Mouse (Mus musculus) lung, embryonic 16.5 days (tissue): Measurements from ENCODE around the gene Gm20696. TPM values are rescaled to one million over a fixed set of nuclear protein-coding genes. Genes with fewer than 3 reads are reported as not detected.

Experiments
- ATAC-seq: fragments of 200-750 bp; cut with Nextera tagmentation; 2 replicates; pipeline ENCODE4 v1.8.0; 2017; ENCODE audit warnings: low read depth, mild to moderate bottlenecking, moderate library complexity
- H3K27ac ChIP-seq: fragments of 300-500 bp; sonication (generic); 2 replicates; pipeline ENCODE4 v1.5.1; 2014; ENCODE audit warnings: mild to moderate bottlenecking, control low read depth, low read length
- H3K27me3 ChIP-seq: fragments of 300-500 bp; sonication (generic); 2 replicates; pipeline ENCODE4 v1.6.1; 2014; ENCODE audit warnings: low read depth, low read length, mixed read lengths; ENCODE audit not compliant: control insufficient read depth, insufficient read depth
- H3K36me3 ChIP-seq: fragments of 300-500 bp; sonication (generic); 2 replicates; pipeline ENCODE4 v1.6.1; 2014; ENCODE audit warnings: low read length; ENCODE audit not compliant: control insufficient read depth, insufficient read depth
- H3K4me1 ChIP-seq: fragments of 300-500 bp; sonication (generic); replicated peaks from 2 replicates; pipeline ENCODE4 v1.6.1; 2014; ENCODE audit warnings: low read length, mixed read lengths; ENCODE audit not compliant: control insufficient read depth, insufficient read depth
- H3K4me2 ChIP-seq: fragments of 300-500 bp; sonication (generic); 2 replicates; pipeline ENCODE4 v1.6.1; 2014; ENCODE audit warnings: low read depth, low read length, control low read depth
- H3K4me3 ChIP-seq: fragments of 300-500 bp; sonication (generic); 2 replicates; pipeline ENCODE4 v1.5.1; 2014; ENCODE audit warnings: mild to moderate bottlenecking, low read length, control low read depth
- H3K9ac ChIP-seq: fragments of 300-500 bp; sonication (generic); 2 replicates; pipeline ENCODE4 v1.6.1; 2014; ENCODE audit warnings: low read length, control low read depth
- H3K9me3 ChIP-seq: fragments of 300-500 bp; sonication (generic); 2 replicates; pipeline ENCODE4 v1.6.1; 2016; ENCODE audit warnings: low read length; ENCODE audit not compliant: control insufficient read depth
- WGBS: fragments of 180-500 bp; shearing (Covaris S2); extraction: QIAGEN DNeasy Blood & Tissue Kit; methylation state at CpG from one replicate; pipeline ENCODE4 v1.1.7; 2014; 5-methylcytosine and 5-hydroxymethylcytosine counted together
- polyA plus RNA-seq: library from polyadenylated mRNA; unstranded; fragments of >200 nt; fragmentation: Nextera tagmentation; extraction: Ambion mirVana; gene quantifications from 2 replicates; pipeline ENCODE4 v1.2.1, GENCODE M21; 2015

Gene Gm20696
- polyA plus RNA-seq, 1 experiment from 2014 or later = 2.3 TPM

GRCm38 (mm10) chr6:99484197-99484725 is 182.3 kb downstream of the Gm20696 start:
- 65% methylated on average over 7 of the region's 7 CpGs for WGBS
- H3K4me1 ChIP-seq = peaks cover 24% of the 10 kb centered on the region
- no peak for ATAC-seq
- H3K9ac ChIP-seq = no peak overlapping the region
- H3K4me3 ChIP-seq = no peak overlapping the region
- no peaks in the 10 kb centered on the region for H3K9me3 ChIP-seq
- H3K36me3 ChIP-seq = no peaks in the 10 kb centered on the region; the same call in 1 of the 2 replicates
- H3K27ac ChIP-seq = peak overlapping the region; percentile 21; the same call in 1 of the 2 replicates
- H3K27me3 ChIP-seq = no peaks in the 10 kb centered on the region
- H3K4me2 ChIP-seq = no peak overlapping the region

GRCm38 (mm10) chr6:99483556-99483955 is 183.0 kb downstream of the Gm20696 start:
- H3K27ac ChIP-seq = no peak overlapping the region
- no peak overlapping the region for H3K4me2 ChIP-seq
- H3K36me3 ChIP-seq = no peaks in the 10 kb centered on the region; the same call in 1 of the 2 replicates
- H3K4me1 ChIP-seq = peaks cover 21% of the 10 kb centered on the region
- no peak overlapping the region for H3K4me3 ChIP-seq
- H3K9ac ChIP-seq = no peak overlapping the region
- no peaks in the 10 kb centered on the region for H3K9me3 ChIP-seq
- ATAC-seq = no peak
- 59% methylated on average over 10 of the region's 10 CpGs for WGBS
- no peaks in the 10 kb centered on the region for H3K27me3 ChIP-seq

GRCm38 (mm10) chr6:99481568-99481967 is 185.0 kb downstream of the Gm20696 start:
- no peaks in the 10 kb centered on the region for H3K9me3 ChIP-seq
- H3K27ac ChIP-seq = no peak overlapping the region
- H3K4me3 ChIP-seq = no peak overlapping the region
- H3K4me1 ChIP-seq = peaks cover 21% of the 10 kb centered on the region
- 71% methylated on average over 7 of the region's 7 CpGs for WGBS
- no peak overlapping the region for H3K9ac ChIP-seq
- ATAC-seq = no peak
- H3K4me2 ChIP-seq = no peak overlapping the region
- no peaks in the 10 kb centered on the region; the same call in 1 of the 2 replicates for H3K36me3 ChIP-seq
- no peaks in the 10 kb centered on the region for H3K27me3 ChIP-seq

- H3K27me3 ChIP-seq = no peaks in the 10 kb centered on the region
- 82% methylated on average over 13 of the region's 13 CpGs for WGBS
Measured at GRCm38 (mm10) chr6:99478873-99479650, 187.5 kb downstream of the Gm20696 start.

GRCm38 (mm10) chr6:99475040-99475439 is 191.6 kb downstream of the Gm20696 start:
- Histone ChIP-seq H3K4me2 (no peak overlapping the region), H3K4me1 (peaks cover 5% of the 10 kb centered on the region), H3K27me3 (no peaks in the 10 kb centered on the region), H3K9ac (no peak overlapping the region), H3K36me3 (no peaks in the 10 kb centered on the region), H3K27ac (no peak overlapping the region), H3K9me3 (no peaks in the 10 kb centered on the region), H3K4me3 (no peak overlapping the region)
- WGBS = 68% methylated on average over 9 of the region's 9 CpGs
- no peak for ATAC-seq

More at GRCm38 (mm10) chr6:99478873-99479650, 187.5 kb downstream of the Gm20696 start:
- Histone ChIP-seq H3K36me3 (no peaks in the 10 kb centered on the region; the same call in 1 of the 2 replicates), H3K9ac (no peak overlapping the region), H3K4me1 (peaks cover 6% of the 10 kb centered on the region), H3K4me3 (no peak overlapping the region), H3K4me2 (no peak overlapping the region), H3K9me3 (no peaks in the 10 kb centered on the region), H3K27ac (no peak overlapping the region)
- no peak for ATAC-seq

GRCm38 (mm10) chr6:99470906-99471305 is 195.7 kb downstream of the Gm20696 start:
- Histone ChIP-seq H3K4me2 (no peak overlapping the region), H3K27ac (no peak overlapping the region), H3K4me1 (peaks cover 5% of the 10 kb centered on the region), H3K36me3 (no peaks in the 10 kb centered on the region), H3K4me3 (no peak overlapping the region), H3K9me3 (no peaks in the 10 kb centered on the region), H3K9ac (no peak overlapping the region), H3K27me3 (no peaks in the 10 kb centered on the region)
- ATAC-seq = no peak
- 54% methylated on average over 5 of the region's 5 CpGs for WGBS

GRCm38 (mm10) chr6:99469134-99469834 is 197.3 kb downstream of the Gm20696 start:
- no peak overlapping the region for H3K27ac ChIP-seq
- 69% methylated on average over 12 of the region's 12 CpGs for WGBS
- H3K4me1 ChIP-seq = no peaks in the 10 kb centered on the region
- H3K4me3 ChIP-seq = no peak overlapping the region
- H3K4me2 ChIP-seq = no peak overlapping the region
- no peak for ATAC-seq
- no peaks in the 10 kb centered on the region for H3K9me3 ChIP-seq
- no peak overlapping the region for H3K9ac ChIP-seq
- no peaks in the 10 kb centered on the region for H3K36me3 ChIP-seq
- H3K27me3 ChIP-seq = no peaks in the 10 kb centered on the region

GRCm38 (mm10) chr6:99467831-99468230 is 198.8 kb downstream of the Gm20696 start:
- no peaks in the 10 kb centered on the region for H3K27me3 ChIP-seq
- WGBS = 65% methylated on average over 3 of the region's 3 CpGs
- no peak for ATAC-seq
- H3K9ac ChIP-seq = no peak overlapping the region
- no peak overlapping the region for H3K4me2 ChIP-seq
- no peaks in the 10 kb centered on the region for H3K36me3 ChIP-seq
- no peaks in the 10 kb centered on the region for H3K4me1 ChIP-seq
- H3K9me3 ChIP-seq = no peaks in the 10 kb centered on the region
- no peak overlapping the region for H3K27ac ChIP-seq
- H3K4me3 ChIP-seq = no peak overlapping the region

- no peak overlapping the region for H3K9ac ChIP-seq
- H3K4me2 ChIP-seq = no peak overlapping the region
- ATAC-seq = no peak
- H3K9me3 ChIP-seq = no peaks in the 10 kb centered on the region
- no peak overlapping the region for H3K27ac ChIP-seq
- no peaks in the 10 kb centered on the region for H3K4me1 ChIP-seq
- H3K36me3 ChIP-seq = no peaks in the 10 kb centered on the region
- H3K4me3 ChIP-seq = no peak overlapping the region
- H3K27me3 ChIP-seq = no peaks in the 10 kb centered on the region
- 33% methylated on average over 8 of the region's 8 CpGs for WGBS
Measured at GRCm38 (mm10) chr6:99467109-99467508, 199.5 kb downstream of the Gm20696 start.
